In genomic region chr7:101346991-101347390, GRCm38 (mm10) we compare ENCODE assay signal across 17 mouse cellular contexts. TPM values are rescaled to one million over a fixed set of nuclear protein-coding genes. Genes with fewer than 3 reads are reported as not detected.
DNase-seq lines count a peak whose midpoint lies in the region; ATAC-seq and TF ChIP-seq lines count a peak whose summit lies in the region.
"Had no signal": no experiment of that assay in that cellular context is flagged by ENCODE, and none has a peak within 500 bp of the region (broad histone marks: within the 10 kb centered on the region; RNA-seq: fewer than 3 reads in every experiment).

No protein-coding gene starts in this region.

- H3K4me1 ChIP-seq in hindbrain, postnatal 0 days (ENCODE audit: insufficient read depth, low read length) = peaks cover 4% of the 10 kb centered on the region; the same call in 1 of the 2 replicates
- H3K4me1 ChIP-seq in hindbrain, embryonic 12.5 days = peaks cover 10% of the 10 kb centered on the region
- H3K4me1 ChIP-seq in megakaryocyte, embryonic 14.5 days = peaks cover 90% of the 10 kb centered on the region
- peaks cover 84% of the 10 kb centered on the region for H3K4me1 ChIP-seq in liver, embryonic 13.5 days (replicated peaks)

- no peak for DNase-seq in hindbrain, postnatal 0 days (ENCODE audit: low spot score)
- DNase-seq in liver, embryonic 13.5 days = no peak
- no peak for DNase-seq in spleen, adult 18-20 months
- DNase-seq: cerebellum, adult 8-10 months; gastrocnemius, postnatal 14 days; kidney, adult 2 months; kidney, postnatal 36 days; layer of hippocampus, adult 9-11 months had no signal

- H3K4me2 ChIP-seq in hindbrain, postnatal 0 days (ENCODE audit: low read depth, low read length) = peak overlapping the region; percentile 96; the same call in 1 of the 2 replicates
- no peak overlapping the region for H3K4me2 ChIP-seq in hindbrain, embryonic 12.5 days (replicated peaks)
- peak overlapping the region; percentile 90 for H3K4me2 ChIP-seq in liver, embryonic 13.5 days

- WGBS in hindbrain, postnatal 0 days = 73% methylated on average over 2 of the region's 2 CpGs
- 66% methylated on average over 2 of the region's 2 CpGs for WGBS in hindbrain, embryonic 12.5 days
- 72% methylated on average over 2 of the region's 2 CpGs for WGBS in liver, embryonic 13.5 days (ENCODE audit: insufficient replicate concordance)

- H3K27ac ChIP-seq in hindbrain, postnatal 0 days = no peak overlapping the region
- no peak overlapping the region for H3K27ac ChIP-seq in hindbrain, embryonic 12.5 days
- H3K27ac ChIP-seq in liver, embryonic 13.5 days = no peak overlapping the region
- H3K27ac ChIP-seq: hindbrain, embryonic 13.5 days; liver, embryonic 14.5 days; midbrain, embryonic 12.5 days had no signal

- ATAC-seq in hindbrain, postnatal 0 days = no peak
- no peak for ATAC-seq in hindbrain, embryonic 12.5 days (ENCODE audit: low FRiP score)
- no peak for ATAC-seq in megakaryocyte, adult 5-6 weeks (ENCODE audit: poor library complexity, severe bottlenecking)
- no peak for ATAC-seq in liver, embryonic 13.5 days (ENCODE audit: low read depth)
- ATAC-seq in granulocyte monocyte progenitor cell, adult 5-6 weeks (replicated peaks; ENCODE audit: poor library complexity, severe bottlenecking) = no peak

- H3K9ac ChIP-seq in hindbrain, postnatal 0 days (replicated peaks; ENCODE audit: low read length) = no peak overlapping the region
- H3K9ac ChIP-seq in hindbrain, embryonic 12.5 days = no peak overlapping the region
- no peak overlapping the region for H3K9ac ChIP-seq in liver, embryonic 13.5 days

- no peak overlapping the region for H3K4me3 ChIP-seq in hindbrain, postnatal 0 days (ENCODE audit: low read length)
- H3K4me3 ChIP-seq in hindbrain, embryonic 12.5 days = no peak overlapping the region
- peak overlapping the region; percentile 96 for H3K4me3 ChIP-seq in megakaryocyte, embryonic 14.5 days (replicated peaks)
- no peak overlapping the region for H3K4me3 ChIP-seq in liver, embryonic 13.5 days (replicated peaks)

- no peaks in the 10 kb centered on the region for H3K36me3 ChIP-seq in hindbrain, postnatal 0 days (ENCODE audit: insufficient read depth, low read length)
- no peaks in the 10 kb centered on the region for H3K36me3 ChIP-seq in hindbrain, embryonic 12.5 days
- H3K36me3 ChIP-seq in megakaryocyte, embryonic 14.5 days (replicated peaks; ENCODE audit: low read length) = peaks cover 74% of the 10 kb centered on the region
- H3K36me3 ChIP-seq in liver, embryonic 13.5 days = peaks cover 37% of the 10 kb centered on the region
- H3K36me3 ChIP-seq: heart, embryonic 12.5 days; hindbrain, embryonic 13.5 days; midbrain, embryonic 12.5 days had no signal

- no peaks in the 10 kb centered on the region for H3K27me3 ChIP-seq in hindbrain, postnatal 0 days (ENCODE audit: insufficient read depth, low read length)
- peaks cover 22% of the 10 kb centered on the region for H3K27me3 ChIP-seq in hindbrain, embryonic 12.5 days
- no peaks in the 10 kb centered on the region for H3K27me3 ChIP-seq in megakaryocyte, embryonic 14.5 days (replicated peaks)
- H3K27me3 ChIP-seq in liver, embryonic 13.5 days = 0 out of 2 replicates have a peak, but pooled peaks cover 4% of the 10 kb centered on the region
- H3K27me3 ChIP-seq: Patski had no signal

- no peaks in the 10 kb centered on the region for H3K9me3 ChIP-seq in hindbrain, postnatal 0 days (ENCODE audit: low read length)
- no peaks in the 10 kb centered on the region for H3K9me3 ChIP-seq in hindbrain, embryonic 12.5 days (replicated peaks)
- no peaks in the 10 kb centered on the region for H3K9me3 ChIP-seq in megakaryocyte, embryonic 14.5 days
- no peaks in the 10 kb centered on the region for H3K9me3 ChIP-seq in liver, embryonic 13.5 days (replicated peaks)
- H3K9me3 ChIP-seq: heart, embryonic 12.5 days; hindbrain, embryonic 13.5 days; midbrain, embryonic 12.5 days had no signal

- TF ChIP-seq CTCF in hindbrain, postnatal 0 days (IDR thresholded peaks at IDR 0.05; ENCODE audit: low read depth) = no peak

RNA-seq across cellular contexts. Expression of gene Arap1, which starts 0.9 kb away (rescaled TPM):
- total RNA-seq in hindbrain, postnatal 0 days (2014; rRNA removed) = 19.2 and 44.0 TPM in 2 replicates
- polyA plus RNA-seq in hindbrain, postnatal 0 days (2015; fragmentation: Nextera tagmentation; extraction: Ambion mirVana) = 9.2 and 10.5 TPM in 2 replicates
- polyA plus RNA-seq in hindbrain, embryonic 12.5 days (2016; fragmentation: Nextera tagmentation; extraction: Ambion mirVana) = 17.2 and 26.9 TPM in 2 replicates
- polyA plus RNA-seq in megakaryocyte, embryonic 14.5 days (2012; ENCODE audit: insufficient read depth, low replicate concordance) = 143 and 148 TPM in 2 replicates
- 141 and 152 TPM in 2 replicates for total RNA-seq in megakaryocyte, adult 5-6 weeks (2015)
- 211 and 245 TPM in 2 replicates for total RNA-seq in megakaryocyte, adult 5-6 weeks (2017)
- polyA plus RNA-seq in liver, embryonic 13.5 days (2015; fragmentation: Nextera tagmentation; extraction: Ambion mirVana) = 13.1 and 14.8 TPM in 2 replicates
- 59.2 and 81.5 TPM in 2 replicates for total RNA-seq in granulocyte monocyte progenitor cell, adult 5-6 weeks (2014; fragmentation: Nextera tagmentation)
- 27.4 and 64.6 TPM in 2 replicates for total RNA-seq in granulocyte monocyte progenitor cell, adult 5-6 weeks (2017)

RNA-seq across cellular contexts. Expression of gene Stard10, which starts 30.1 kb away (rescaled TPM):
- total RNA-seq in hindbrain, postnatal 0 days (2014; rRNA removed) = 39.3 and 53.4 TPM in 2 replicates
- polyA plus RNA-seq in hindbrain, postnatal 0 days (2015; fragmentation: Nextera tagmentation; extraction: Ambion mirVana) = 17.2 and 20.1 TPM in 2 replicates
- 10.6 and 11.5 TPM in 2 replicates for polyA plus RNA-seq in hindbrain, embryonic 12.5 days (2016; fragmentation: Nextera tagmentation; extraction: Ambion mirVana)
- 236 and 315 TPM in 2 replicates for polyA plus RNA-seq in megakaryocyte, embryonic 14.5 days (2012; ENCODE audit: insufficient read depth, low replicate concordance)
- 22.3 and 23.9 TPM in 2 replicates for total RNA-seq in megakaryocyte, adult 5-6 weeks (2015)
- total RNA-seq in megakaryocyte, adult 5-6 weeks (2017) = 8.2 and 8.4 TPM in 2 replicates
- polyA plus RNA-seq in liver, embryonic 13.5 days (2015; fragmentation: Nextera tagmentation; extraction: Ambion mirVana) = 78.5 and 81.3 TPM in 2 replicates
- 18.5 and 36.0 TPM in 2 replicates for total RNA-seq in granulocyte monocyte progenitor cell, adult 5-6 weeks (2014; fragmentation: Nextera tagmentation)
- total RNA-seq in granulocyte monocyte progenitor cell, adult 5-6 weeks (2017) = 11.8 and 30.5 TPM in 2 replicates

RNA-seq across cellular contexts. Expression of gene Atg16l2, which starts 44.9 kb away (rescaled TPM):
- 16.9 and 49.3 TPM in 2 replicates for total RNA-seq in hindbrain, postnatal 0 days (2014; rRNA removed)
- 18.8 and 20.6 TPM in 2 replicates for polyA plus RNA-seq in hindbrain, postnatal 0 days (2015; fragmentation: Nextera tagmentation; extraction: Ambion mirVana)
- 14.7 and 18.3 TPM in 2 replicates for polyA plus RNA-seq in hindbrain, embryonic 12.5 days (2016; fragmentation: Nextera tagmentation; extraction: Ambion mirVana)
- 3.2 and 7.8 TPM in 2 replicates for polyA plus RNA-seq in megakaryocyte, embryonic 14.5 days (2012; ENCODE audit: insufficient read depth, low replicate concordance)
- total RNA-seq in megakaryocyte, adult 5-6 weeks (2015) = 16.2 and 20.2 TPM in 2 replicates
- total RNA-seq in megakaryocyte, adult 5-6 weeks (2017) = 9.9 and 15.3 TPM in 2 replicates
- 4.2 and 4.9 TPM in 2 replicates for polyA plus RNA-seq in liver, embryonic 13.5 days (2015; fragmentation: Nextera tagmentation; extraction: Ambion mirVana)
- 26.8 and 43.6 TPM in 2 replicates for total RNA-seq in granulocyte monocyte progenitor cell, adult 5-6 weeks (2014; fragmentation: Nextera tagmentation)
- total RNA-seq in granulocyte monocyte progenitor cell, adult 5-6 weeks (2017) = 6.6 and 12.2 TPM in 2 replicates
